Mouse (Mus musculus): ENCODE measurements at regions not wholly inside any gene's neighbourhood (a gene's known extent, or its start where the extent isn't known, plus 50 kb on each side); places are given as distances from the start of the nearest gene placed in this dataset.

DNA sequence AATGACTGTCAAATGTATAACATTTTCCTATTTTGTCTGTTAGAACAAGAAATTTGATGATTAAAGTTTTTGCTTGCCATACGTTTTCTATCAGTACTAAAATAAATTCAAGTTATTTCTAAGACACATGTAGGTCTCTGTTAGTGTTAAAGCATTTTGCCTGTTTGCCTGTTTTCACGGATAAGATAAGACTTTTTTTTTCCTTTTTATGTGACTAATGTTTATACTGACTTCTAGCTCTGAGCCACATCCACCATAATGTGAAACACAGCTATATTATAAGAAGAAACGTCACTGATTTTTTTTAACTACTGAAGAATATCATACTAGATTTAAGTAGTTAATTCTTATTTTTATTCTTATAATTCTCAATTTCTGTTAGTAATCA lies 1012.6 kb downstream of the Cdh8 start:
- no peak for DNase-seq (ENCODE audit: low spot score)

DNA sequence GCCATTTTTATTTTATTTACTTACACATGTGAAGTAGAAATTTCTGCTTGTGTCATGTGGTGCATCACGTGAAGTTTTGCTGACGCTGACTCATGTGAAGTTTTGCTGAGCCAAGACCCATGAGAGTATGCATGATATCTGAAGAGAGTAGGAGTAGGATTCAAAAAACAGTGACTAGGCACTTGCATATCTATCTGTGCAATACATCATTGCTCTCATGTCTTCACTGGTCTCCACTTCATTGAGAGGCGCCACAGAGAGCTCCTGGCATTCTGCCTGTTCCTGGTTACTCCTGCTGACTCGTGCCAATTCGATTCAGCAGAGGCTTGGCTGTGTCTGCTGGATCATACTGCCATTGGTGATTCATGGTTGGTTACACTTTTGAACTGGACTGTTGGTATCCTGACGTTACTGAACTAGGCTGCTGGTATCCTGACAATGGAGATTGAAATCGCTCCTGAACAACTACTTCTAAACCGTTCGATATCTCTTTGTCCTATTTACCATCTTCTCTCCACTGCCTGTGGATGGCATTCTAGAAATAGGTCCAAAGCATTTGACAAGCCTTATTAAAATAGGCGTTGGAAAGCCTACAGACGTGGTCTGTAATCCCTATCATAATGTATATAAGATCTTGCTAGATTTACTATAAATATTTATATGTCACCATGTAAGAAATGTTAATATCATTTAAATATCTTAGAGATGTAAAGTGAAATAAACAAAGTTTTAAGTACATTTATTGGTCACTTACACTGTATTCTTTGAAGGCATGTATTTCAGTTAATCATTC lies 1013.2 kb downstream of the Cdh8 start:
- DNase-seq (ENCODE audit: low spot score), result no peak

DNA sequence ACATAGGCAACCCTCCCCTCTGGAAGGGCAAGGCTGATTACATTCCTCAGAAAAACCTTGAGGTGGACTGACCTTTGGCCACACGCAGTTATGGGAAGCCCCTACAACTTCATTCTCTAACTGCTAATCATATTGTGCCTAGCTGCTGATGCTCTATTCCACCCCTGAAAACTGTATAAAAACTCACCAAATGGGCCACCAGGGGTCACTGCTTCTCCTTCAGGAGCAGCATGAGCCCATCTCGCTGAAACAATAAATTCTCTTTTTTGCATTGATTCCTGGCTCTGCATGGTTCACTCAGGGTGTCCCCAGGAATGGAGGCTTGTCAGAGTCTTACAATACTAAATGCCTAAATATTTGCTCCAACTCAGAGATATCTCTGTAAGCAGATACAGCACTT lies 1034.5 kb downstream of the Cdh8 start:
- DNase-seq (ENCODE audit: low spot score), result no peak

- DNase-seq (ENCODE audit: low spot score), result no peak
Measured at GRCm38 (mm10) chr8:98380387-98380786, 1035.9 kb downstream of the Cdh8 start.

- no peak for DNase-seq (ENCODE audit: low spot score)
Measured at GRCm38 (mm10) chr8:98377743-98378142, 1038.5 kb downstream of the Cdh8 start.

- DNase-seq (ENCODE audit: low spot score), result peak; percentile 18
Measured at GRCm38 (mm10) chr8:98372711-98373420, 1043.4 kb downstream of the Cdh8 start.

DNA sequence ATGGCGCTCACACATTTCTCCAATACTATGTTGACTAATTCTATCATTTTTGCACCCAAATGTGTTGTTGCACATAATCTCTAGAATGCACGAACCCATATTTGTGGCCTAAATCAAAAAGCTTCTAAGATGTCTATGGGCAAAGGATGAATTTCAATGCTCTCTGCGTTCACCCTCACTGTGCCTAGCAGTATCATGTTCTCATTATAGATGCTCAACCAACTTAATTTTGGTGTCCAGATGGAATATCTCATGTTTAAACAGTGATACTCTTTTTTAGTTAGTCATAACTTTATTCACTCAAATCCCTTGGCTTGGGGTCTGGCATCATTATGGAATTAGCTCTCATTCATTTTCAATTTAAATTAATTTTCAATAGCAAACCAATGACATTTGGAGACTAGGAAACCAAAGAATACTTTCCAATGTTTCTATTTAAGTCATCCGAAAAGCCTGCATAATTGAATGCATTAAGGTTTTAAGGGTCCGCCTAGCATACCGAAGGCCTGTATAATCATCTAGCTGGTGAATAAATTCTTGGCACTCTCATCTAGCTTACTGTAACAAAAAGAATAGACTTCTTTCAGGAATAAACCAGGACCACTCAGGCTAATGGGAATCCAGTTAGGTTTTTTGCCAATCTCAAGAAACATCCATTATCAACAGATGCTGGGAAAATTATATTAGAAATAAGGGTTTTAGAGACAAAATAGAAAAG lies 1050.7 kb downstream of the Cdh8 start:
- DNase-seq (ENCODE audit: low spot score), result no peak

DNA sequence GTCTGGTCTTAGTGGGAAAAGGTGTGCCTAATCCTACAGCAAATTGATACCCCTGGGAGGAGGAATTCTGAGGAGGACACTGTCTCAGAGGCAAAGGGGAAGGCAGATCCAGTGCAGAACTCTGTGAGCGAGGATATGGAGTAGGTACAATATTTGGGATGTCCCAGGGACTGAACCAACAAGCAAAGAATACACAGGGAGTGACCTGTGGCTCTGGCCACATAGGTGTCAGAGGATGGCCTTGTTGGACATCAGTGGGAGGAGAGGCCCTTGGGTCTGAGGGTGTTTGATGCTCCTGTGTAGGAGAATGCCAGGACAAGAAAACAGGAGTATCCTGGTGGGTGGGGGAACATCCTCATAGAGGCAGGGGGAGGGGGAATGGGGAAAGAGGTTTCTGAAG lies 1079.0 kb downstream of the Cdh8 start:
- DNase-seq (ENCODE audit: low spot score), result no peak

DNA sequence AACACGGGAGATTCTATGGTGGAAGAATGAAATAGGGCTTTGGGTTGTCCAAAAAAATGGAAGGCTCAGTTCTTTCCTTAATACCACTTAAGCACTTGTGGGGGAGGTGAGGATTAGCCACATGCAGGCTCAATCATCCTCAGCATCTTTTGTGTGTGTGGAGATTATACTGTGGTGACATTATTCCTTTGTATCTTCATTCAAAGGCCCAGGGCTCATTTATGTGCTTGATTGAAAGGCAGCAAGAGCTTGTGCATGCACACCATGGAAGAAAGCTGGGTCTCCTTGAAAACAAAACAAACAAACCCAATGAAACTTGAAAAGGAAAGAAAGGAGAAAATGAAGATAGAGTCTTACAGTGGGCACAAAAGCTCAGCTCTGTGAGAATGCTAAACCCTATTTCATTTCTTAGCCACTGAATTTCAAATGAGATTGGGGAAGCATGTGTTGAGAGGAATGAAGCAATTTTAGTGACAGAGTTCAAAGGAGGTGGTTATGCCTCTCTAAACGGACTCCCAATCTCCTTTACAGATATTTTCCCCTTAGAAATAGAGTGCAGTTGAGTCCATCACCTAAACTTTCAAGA lies 1106.8 kb downstream of the Cdh8 start:
- DNase-seq (ENCODE audit: low spot score), result peak; percentile 24

DNA sequence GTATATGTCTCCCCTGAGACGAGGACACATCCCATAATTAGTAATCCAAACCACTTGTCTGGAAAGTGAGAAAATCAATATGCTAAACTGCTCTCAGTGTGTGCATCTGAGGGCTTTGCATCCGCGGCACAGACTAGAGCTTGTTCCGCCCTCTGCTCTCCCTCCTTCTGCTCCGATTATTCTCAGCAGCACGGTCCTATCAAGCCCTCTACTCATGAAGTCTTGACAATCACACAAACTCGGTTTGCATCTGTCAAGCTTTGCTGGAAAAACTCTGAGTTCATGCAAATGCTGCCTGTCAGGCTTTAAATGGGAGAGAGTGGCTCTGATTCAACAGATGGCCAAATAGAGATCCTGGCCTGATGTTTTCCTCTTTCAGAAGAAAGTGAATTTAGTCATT lies 1121.3 kb downstream of the Cdh8 start:
- peak; percentile 4 for DNase-seq (ENCODE audit: low spot score)

GRCm38 (mm10) chr8:98260281-98260680 lies 1156.0 kb downstream of the Cdh8 start:
- DNase-seq (ENCODE audit: low spot score), result no peak

DNA sequence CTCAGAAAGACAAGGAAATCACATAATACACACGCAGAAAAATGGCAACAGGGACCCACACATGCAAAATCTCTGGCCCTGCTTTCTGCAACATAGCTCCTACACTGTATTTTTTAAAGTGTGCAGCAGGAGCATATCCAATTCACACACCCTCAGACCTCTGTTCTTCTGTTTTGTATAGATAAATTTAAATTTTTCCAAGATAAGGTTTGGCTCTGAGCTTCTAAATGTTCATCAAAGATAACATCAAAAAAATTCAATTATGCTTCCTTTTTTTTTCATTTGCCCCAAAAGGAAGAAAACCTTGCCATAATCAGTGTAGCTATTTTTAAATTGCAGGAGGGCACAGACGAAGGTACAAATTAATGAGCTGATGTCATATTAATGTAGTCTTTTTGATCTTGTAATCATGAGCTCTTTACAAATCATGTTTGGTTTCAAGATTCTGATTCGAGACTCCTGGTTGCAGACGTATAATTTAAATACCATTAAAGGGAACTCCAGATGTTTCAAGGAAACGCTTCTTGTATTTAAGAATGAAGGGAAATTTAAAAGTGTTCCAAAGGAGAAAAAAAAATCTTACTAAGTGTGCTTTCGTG lies 1172.8 kb downstream of the Cdh8 start:
- DNase-seq (ENCODE audit: low spot score), result no peak

DNA sequence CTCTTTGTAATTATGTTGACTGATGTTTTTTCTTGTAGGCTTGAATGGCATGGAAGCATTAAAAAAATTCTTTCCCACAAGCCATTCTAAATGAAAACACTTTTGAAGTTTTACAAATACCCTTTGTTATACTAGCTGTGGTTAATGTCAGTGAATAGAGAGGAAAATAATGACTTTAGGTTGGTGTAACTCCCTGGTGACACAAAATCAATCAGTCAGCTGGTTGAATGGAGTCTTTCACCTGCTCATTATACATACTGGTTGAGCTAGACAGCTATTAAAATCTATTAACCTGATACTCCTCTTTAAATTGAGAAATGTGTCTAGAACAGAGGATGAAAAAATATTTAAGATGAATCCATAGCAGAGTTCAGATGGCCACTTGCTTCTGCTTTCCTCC lies 1202.3 kb downstream of the Cdh8 start:
- no peak for DNase-seq (ENCODE audit: low spot score)
